Mouse (Mus musculus) ES-Bruce4 (cell line): ENCODE results near the gene Polr1b. TPM values are rescaled to one million over a fixed set of nuclear protein-coding genes. Genes with fewer than 3 reads are reported as not detected.

ENCODE experiments used
- H3K27ac ChIP-seq: 2 replicates; pipeline ENCODE4 v1.5.1; 2012; ENCODE audit warnings: low read length, inconsistent platforms; ENCODE audit not compliant: insufficient read depth
- H3K27me3 ChIP-seq: 2 replicates; pipeline ENCODE4 v1.6.1; 2012; ENCODE audit warnings: mild to moderate bottlenecking, low read length, inconsistent platforms; ENCODE audit not compliant: control insufficient read depth, poor library complexity, insufficient read depth, severe bottlenecking
- H3K36me3 ChIP-seq: 2 replicates; pipeline ENCODE4 v1.6.1; 2012; ENCODE audit warnings: inconsistent platforms, mild to moderate bottlenecking, low read length, moderate library complexity; ENCODE audit not compliant: control insufficient read depth, poor library complexity, insufficient read depth, severe bottlenecking
- H3K4me1 ChIP-seq: one replicate; pipeline ENCODE4 v1.8.1; 2011; ENCODE audit warnings: low read length; ENCODE audit not compliant: control insufficient read depth, insufficient read depth
- H3K4me3 ChIP-seq: 2 replicates; pipeline ENCODE4 v1.5.1; 2011; ENCODE audit warnings: low read depth, mild to moderate bottlenecking, low read length
- H3K9ac ChIP-seq: 2 replicates; pipeline ENCODE4 v1.6.1; 2012; ENCODE audit warnings: low read depth, mild to moderate bottlenecking, inconsistent platforms; ENCODE audit not compliant: poor library complexity, severe bottlenecking
- H3K9me3 ChIP-seq: replicated peaks from 2 replicates; pipeline ENCODE4 v1.6.1; 2012; ENCODE audit warnings: mild to moderate bottlenecking, low read length, inconsistent platforms; ENCODE audit not compliant: control insufficient read depth, poor library complexity, insufficient read depth, severe bottlenecking
- CTCF ChIP-seq: IDR thresholded peaks from one replicate; pipeline ENCODE4 v1.8.1; 2011; ENCODE audit warnings: low read depth, low read length
- EP300 ChIP-seq: IDR thresholded peaks from 2 replicates; pipeline ENCODE4 v1.6.1; 2011; ENCODE audit warnings: low read depth, low read length; ENCODE audit not compliant: insufficient read depth
- POLR2A ChIP-seq: IDR thresholded peaks from one replicate; pipeline ENCODE4 v1.8.1; 2011; ENCODE audit warnings: low read length; ENCODE audit not compliant: insufficient read depth
- polyA plus RNA-seq: library from polyadenylated mRNA; stranded (reverse); fragments of >200 nt; gene quantifications from 2 replicates; pipeline ENCODE4 v1.2.4, GENCODE M21; 2011; ENCODE audit warnings: low read depth; ENCODE audit not compliant: missing spikeins, insufficient read depth, insufficient read length

Gene Polr1b
- polyA plus RNA-seq, 1 experiment: 57.1 TPM

GRCm38 (mm10) chr2:129081097-129081496 is 19.7 kb upstream of the Polr1b start:
- TF ChIP-seq EP300 (no peak), CTCF (peak; percentile 53)
- no peak overlapping the region for H3K27ac ChIP-seq
- no peaks in the 10 kb centered on the region for H3K4me1 ChIP-seq
- H3K4me3 ChIP-seq: no peak overlapping the region
- no peak overlapping the region for H3K9ac ChIP-seq
- H3K36me3 ChIP-seq: no peaks in the 10 kb centered on the region
- H3K27me3 ChIP-seq: no peaks in the 10 kb centered on the region
- peaks cover 12% of the 10 kb centered on the region for H3K9me3 ChIP-seq

GRCm38 (mm10) chr2:129083514-129083913 is 17.3 kb upstream of the Polr1b start:
- H3K27me3 ChIP-seq: no peaks in the 10 kb centered on the region
- peaks cover 19% of the 10 kb centered on the region for H3K9me3 ChIP-seq
- no peaks in the 10 kb centered on the region for H3K4me1 ChIP-seq
- TF ChIP-seq EP300 (no peak), CTCF (no peak), POLR2A (no peak)
- H3K4me3 ChIP-seq: no peak overlapping the region
- 0 out of 2 replicates have a peak, but pooled peaks cover 4% of the 10 kb centered on the region for H3K36me3 ChIP-seq
- no peak overlapping the region for H3K9ac ChIP-seq
- H3K27ac ChIP-seq: no peak overlapping the region

GRCm38 (mm10) chr2:129084959-129085358 is 15.8 kb upstream of the Polr1b start:
- Histone ChIP-seq H3K4me1 (no peaks in the 10 kb centered on the region), H3K9me3 (peaks cover 19% of the 10 kb centered on the region), H3K27ac (no peak overlapping the region), H3K27me3 (no peaks in the 10 kb centered on the region), H3K9ac (no peak overlapping the region), H3K4me3 (no peak overlapping the region), H3K36me3 (0 out of 2 replicates have a peak, but pooled peaks cover 4% of the 10 kb centered on the region)
- TF ChIP-seq POLR2A (no peak), CTCF (peak; percentile 33), EP300 (no peak)

GRCm38 (mm10) chr2:129087520-129087919 is 13.3 kb upstream of the Polr1b start:
- H3K9ac ChIP-seq: no peak overlapping the region
- no peak overlapping the region for H3K27ac ChIP-seq
- H3K36me3 ChIP-seq: 0 out of 2 replicates have a peak, but pooled peaks cover 4% of the 10 kb centered on the region
- H3K9me3 ChIP-seq: peaks cover 19% of the 10 kb centered on the region
- no peak overlapping the region for H3K4me3 ChIP-seq
- TF ChIP-seq CTCF (no peak), POLR2A (no peak), EP300 (no peak)
- no peaks in the 10 kb centered on the region for H3K27me3 ChIP-seq
- no peaks in the 10 kb centered on the region for H3K4me1 ChIP-seq

GRCm38 (mm10) chr2:129090370-129090769 is 10.4 kb upstream of the Polr1b start:
- TF ChIP-seq POLR2A (no peak), CTCF (no peak), EP300 (no peak)
- Histone ChIP-seq H3K27me3 (no peaks in the 10 kb centered on the region), H3K27ac (no peak overlapping the region), H3K9ac (no peak overlapping the region), H3K4me3 (no peak overlapping the region), H3K4me1 (no peaks in the 10 kb centered on the region), H3K9me3 (peaks cover 13% of the 10 kb centered on the region), H3K36me3 (0 out of 2 replicates have a peak, but pooled peaks cover 4% of the 10 kb centered on the region)

- Histone ChIP-seq H3K9ac (no peak overlapping the region), H3K27ac (no peak overlapping the region), H3K4me3 (no peak overlapping the region), H3K27me3 (no peaks in the 10 kb centered on the region), H3K36me3 (no peaks in the 10 kb centered on the region), H3K9me3 (no peaks in the 10 kb centered on the region), H3K4me1 (no peaks in the 10 kb centered on the region)
- TF ChIP-seq EP300 (no peak), POLR2A (no peak), CTCF (no peak)
These were observed 8.0 kb upstream of the Polr1b start for GRCm38 (mm10) chr2:129092810-129093209.
